Mouse (Mus musculus): ENCODE data around the gene Sema3a.

The Sema3a gene

DNA sequence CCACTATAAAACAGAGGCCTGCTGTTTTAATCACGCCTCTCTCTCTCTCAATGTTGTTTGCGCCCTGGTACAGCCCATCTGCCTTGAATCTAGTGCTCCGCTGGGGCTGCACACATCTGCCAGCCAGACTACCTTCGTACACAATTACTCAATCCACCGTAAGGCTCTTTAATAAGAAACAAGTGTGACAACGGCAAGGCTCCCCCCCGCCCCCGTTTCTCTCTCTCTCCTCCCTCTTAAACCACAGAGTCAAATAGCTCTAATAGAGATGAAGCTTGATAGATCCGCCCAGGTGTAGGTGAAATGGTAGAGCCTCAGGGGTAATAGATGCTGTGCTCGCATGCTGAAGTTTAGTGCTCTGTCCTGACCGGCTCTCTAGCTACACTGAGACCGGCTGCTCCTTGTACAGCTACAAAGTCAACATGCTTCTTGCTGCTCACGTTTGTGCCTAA lies at the start of gene Sema3a:
Gene Sema3a (plus strand): TSS at position 174 of the 452 bp plus-strand sequence.
- no peak for DNase-seq (ENCODE audit: low spot score in 2 of 2)

GRCm38 (mm10) chr5:13084777-13085439 lies 40.3 kb upstream of the Sema3a start:
- no peak for DNase-seq (ENCODE audit: low spot score in 2 of 2)

DNA sequence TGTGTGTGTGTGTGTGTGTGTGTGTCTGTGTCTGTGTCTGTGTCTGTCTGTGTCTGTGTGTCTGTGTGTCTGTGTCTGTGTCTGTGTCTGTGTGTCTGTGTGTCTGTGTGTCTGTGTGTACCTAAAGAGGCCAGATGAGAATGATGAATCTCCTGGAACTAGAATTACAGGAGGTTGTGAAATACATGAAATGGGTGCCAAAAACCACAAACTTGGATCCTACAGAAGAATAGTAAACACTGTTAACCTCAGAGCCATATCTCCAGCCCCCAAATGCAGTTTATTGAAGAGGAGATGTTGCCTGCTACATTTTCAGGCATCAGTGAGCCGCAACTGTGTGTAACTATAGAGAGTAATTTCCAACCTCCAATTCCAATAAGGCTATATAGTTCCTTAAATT lies 34.8 kb upstream of the Sema3a start:
- no peak for DNase-seq (ENCODE audit: low spot score in 2 of 2)

DNA sequence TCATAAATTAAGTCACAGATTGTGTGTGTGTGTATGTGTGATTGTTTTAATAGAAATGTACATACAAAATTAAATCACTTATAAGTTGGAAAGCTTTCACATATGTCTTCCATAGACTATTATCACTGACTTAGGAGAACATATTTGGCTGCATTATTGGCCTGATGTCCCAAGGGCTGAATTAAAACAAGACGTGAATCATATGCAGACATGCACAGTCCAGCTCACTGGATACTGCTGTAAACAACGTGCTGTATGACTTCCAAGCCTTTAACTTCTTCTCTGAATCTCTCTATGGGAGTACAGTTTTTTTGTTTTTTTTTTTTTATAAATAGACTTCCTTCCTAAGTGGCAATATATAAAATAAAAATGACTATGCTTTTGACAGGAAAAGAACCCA lies 15.7 kb upstream of the Sema3a start:
- DNase-seq (ENCODE audit: low spot score in 2 of 2) = no peak

- DNase-seq (ENCODE audit: low spot score in 2 of 2) = no peak
Observed at GRCm38 (mm10) chr5:13117236-13117635, 8.0 kb upstream of the Sema3a start.

- DNase-seq (ENCODE audit: low spot score in 2 of 2) = no peak
Observed at GRCm38 (mm10) chr5:13125757-13126156, 543 bp downstream of the Sema3a start.

DNA sequence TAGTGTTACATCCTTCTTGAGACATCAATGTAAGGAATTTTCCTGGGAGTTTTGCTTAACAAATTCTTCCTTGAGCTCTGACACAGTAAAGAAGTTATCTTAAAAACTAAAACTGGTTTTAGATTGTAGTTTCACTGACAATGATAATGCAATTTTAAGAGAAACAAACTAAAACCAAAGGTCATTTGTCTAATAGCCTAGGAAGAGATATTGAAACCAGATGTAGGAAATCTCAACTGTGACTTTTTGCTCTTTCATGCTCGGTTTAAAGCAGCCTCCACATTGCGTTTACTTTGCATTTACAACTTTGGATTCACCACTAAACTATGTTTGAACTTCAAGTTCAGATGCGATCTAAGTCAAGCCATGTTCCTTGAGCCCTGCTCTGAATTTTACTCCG lies 982 bp downstream of the Sema3a start:
- DNase-seq (ENCODE audit: low spot score in 2 of 2) = no peak

- DNase-seq (ENCODE audit: low spot score in 2 of 2) = no peak
Observed at GRCm38 (mm10) chr5:13127121-13127520, 1.9 kb downstream of the Sema3a start.

DNA sequence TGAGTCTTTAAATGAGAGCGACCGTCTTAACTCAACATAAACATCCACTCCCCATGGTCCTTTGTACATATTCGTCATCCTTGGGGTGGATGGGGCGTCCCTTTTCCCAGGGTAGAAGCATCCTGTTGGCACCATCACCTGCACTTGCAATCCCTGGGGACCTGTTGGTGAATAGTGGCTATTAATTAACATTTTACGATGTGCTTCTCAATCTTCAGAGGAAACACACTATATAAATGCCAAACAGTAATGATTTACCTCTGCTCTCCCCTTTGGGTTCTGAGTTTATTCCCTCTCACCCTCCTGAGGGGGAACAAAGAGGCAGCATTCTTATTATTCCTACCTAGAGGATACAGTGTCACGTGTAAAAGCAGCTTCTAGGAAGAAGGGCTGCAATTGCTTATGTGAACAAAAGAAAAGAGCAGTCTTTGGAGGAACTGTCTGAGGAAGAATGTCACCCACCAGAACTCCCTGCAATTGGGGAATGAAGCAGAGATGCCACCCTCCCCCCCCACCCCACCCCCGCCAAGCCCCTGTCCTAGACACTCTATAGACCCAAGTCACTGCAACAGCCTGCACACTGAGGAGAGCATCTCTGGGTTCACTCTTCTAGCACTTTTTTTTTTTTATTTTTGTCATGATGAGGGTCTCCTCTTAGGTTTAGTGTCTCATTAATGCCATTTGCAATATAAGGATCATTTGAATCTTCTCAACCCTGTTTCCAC lies 19.7 kb downstream of the Sema3a start:
- no peak for DNase-seq (ENCODE audit: low spot score in 2 of 2)

DNA sequence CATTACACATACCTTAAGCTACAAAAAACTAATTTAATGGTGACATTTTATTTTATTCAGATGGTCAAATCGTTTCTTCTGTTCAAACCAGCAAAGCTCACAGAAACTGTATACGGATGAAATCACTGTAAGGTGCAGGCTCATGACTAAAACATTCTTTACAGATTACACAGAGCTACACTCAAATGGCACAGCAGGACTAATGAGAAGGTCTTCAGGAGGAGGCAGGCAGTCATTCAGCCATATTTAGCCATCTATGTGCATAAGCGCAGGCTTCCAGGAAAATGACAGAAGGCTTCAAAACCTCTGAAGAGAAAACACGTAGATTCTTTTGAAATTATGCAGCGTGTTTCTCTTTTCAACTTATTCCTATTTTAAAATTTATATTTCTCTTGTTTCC lies 24.7 kb downstream of the Sema3a start:
- no peak for DNase-seq (ENCODE audit: low spot score in 2 of 2)

GRCm38 (mm10) chr5:13151002-13151401 lies 25.8 kb downstream of the Sema3a start:
- DNase-seq (ENCODE audit: low spot score in 2 of 2) = no peak

GRCm38 (mm10) chr5:13157761-13158612 lies 32.8 kb downstream of the Sema3a start:
- DNase-seq (ENCODE audit: low spot score in 2 of 2) = peak in 1 of 2 experiments; percentile 22

GRCm38 (mm10) chr5:13182186-13182585 lies 57.0 kb downstream of the Sema3a start:
- DNase-seq (ENCODE audit: low spot score in 2 of 2) = no peak

GRCm38 (mm10) chr5:13197886-13198285 lies 72.7 kb downstream of the Sema3a start:
- no peak for DNase-seq (ENCODE audit: low spot score in 2 of 2)

- DNase-seq (ENCODE audit: low spot score in 2 of 2) = no peak
Observed at GRCm38 (mm10) chr5:13199709-13200108, 74.5 kb downstream of the Sema3a start.

DNA sequence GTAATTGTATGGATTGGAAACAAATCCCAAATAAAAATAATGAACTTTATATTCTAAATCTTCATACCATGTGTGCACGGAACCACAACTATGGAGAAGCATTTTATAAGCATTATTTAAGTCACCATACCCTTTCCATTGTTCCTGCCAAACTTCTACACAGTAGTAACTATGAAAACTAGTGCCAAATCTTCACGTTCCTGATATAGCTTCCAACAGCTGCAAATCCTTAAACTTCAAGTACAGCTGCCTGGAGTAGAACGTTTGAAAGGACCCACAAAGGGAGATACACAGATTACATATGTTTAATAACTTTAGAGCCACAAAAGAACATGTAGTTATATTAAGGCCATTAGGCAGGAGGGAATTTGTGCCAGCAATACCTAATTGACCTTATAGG lies 130.1 kb downstream of the Sema3a start:
- no peak for DNase-seq (ENCODE audit: low spot score in 2 of 2)

DNA sequence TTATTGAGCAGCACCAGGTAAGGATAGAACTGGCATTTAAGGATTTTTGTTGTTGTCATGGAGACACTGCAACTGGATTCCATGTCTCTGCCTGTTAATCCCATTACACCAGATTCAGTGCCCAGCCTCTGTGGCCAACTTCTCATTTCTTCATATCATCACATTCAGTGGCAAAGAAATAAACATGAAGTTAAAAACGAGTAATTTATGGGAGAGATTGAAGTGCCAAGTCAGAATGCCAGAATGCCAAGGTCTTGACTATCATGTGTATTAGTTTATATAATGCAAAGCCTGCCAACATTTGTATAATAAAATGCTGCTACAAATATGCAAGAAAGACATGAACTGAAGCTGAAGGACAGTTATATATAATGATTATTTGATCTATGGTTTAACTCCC lies 131.1 kb downstream of the Sema3a start:
- DNase-seq (ENCODE audit: low spot score in 2 of 2) = no peak

GRCm38 (mm10) chr5:13263087-13263486 lies 137.9 kb downstream of the Sema3a start:
- DNase-seq (ENCODE audit: low spot score in 2 of 2) = peak; percentile 20 to 44

GRCm38 (mm10) chr5:13263539-13263938 lies 138.3 kb downstream of the Sema3a start:
- no peak for DNase-seq (ENCODE audit: low spot score in 2 of 2)

GRCm38 (mm10) chr5:13312667-13313066 lies 187.5 kb downstream of the Sema3a start:
- no peak for DNase-seq (ENCODE audit: low spot score in 2 of 2)

GRCm38 (mm10) chr5:13313977-13314376 lies 188.8 kb downstream of the Sema3a start:
- no peak for DNase-seq (ENCODE audit: low spot score in 2 of 2)

GRCm38 (mm10) chr5:13318728-13319429 lies 193.7 kb downstream of the Sema3a start:
- no peak for DNase-seq (ENCODE audit: low spot score in 2 of 2)
